Mouse (Mus musculus) central nervous system, embryonic 11.5 days (tissue): Measurements from ENCODE around the gene Dnajc4. TPM values are rescaled to one million over a fixed set of nuclear protein-coding genes. Genes with fewer than 3 reads are reported as not detected.

Source experiments
- polyA plus RNA-seq: library from polyadenylated mRNA; depleted of rRNA; stranded (reverse); fragments of >200 nt; gene quantifications from 2 replicates; pipeline ENCODE4 v1.2.3, GENCODE M21; 2012; rRNA removed

Gene Dnajc4
- polyA plus RNA-seq = 19.6 and 23.0 TPM in 2 replicates

DNA sequence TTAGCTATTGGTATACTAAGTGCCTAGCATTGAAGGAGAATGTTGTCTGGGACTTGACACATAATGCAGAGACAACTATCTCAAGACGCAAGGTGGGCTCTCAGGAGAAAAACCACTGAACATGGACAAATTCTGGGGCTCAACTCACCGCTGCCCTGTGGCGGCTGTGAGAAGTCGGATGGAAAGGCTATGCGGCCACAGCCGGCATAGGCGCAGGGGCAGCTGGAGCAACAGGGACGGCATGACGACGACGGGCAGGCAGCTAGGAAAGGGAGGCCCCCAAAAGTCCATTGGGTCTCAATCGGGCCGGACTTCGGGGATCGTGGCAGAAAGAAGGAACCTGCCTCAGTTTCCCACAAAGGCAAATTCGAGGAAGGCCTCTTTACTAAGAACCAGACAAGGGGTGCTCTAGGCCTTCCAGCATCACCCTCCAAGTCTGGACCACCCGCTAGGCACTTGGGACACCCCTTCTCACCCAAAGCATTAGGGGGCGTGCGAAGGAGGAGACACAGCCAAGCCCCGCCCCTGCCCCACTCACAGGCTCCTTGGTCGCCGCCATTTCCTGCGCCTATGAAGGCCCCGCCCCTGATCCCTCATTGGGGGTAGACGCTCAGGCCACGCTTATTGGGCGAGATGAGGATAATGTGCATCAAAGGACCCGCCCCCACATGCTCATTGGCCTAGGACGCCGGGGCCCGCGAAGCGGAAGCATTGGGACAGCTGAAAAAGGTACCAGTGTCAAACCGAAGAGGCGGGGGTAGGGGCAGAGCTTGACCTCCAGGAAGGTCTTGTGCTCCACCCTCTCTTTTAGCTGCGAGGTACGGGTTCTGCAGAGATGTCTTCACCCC is at the start of gene Dnajc4:
TSS of gene Dnajc4 (minus strand) at position 562 of the 848 bp plus-strand sequence.

DNA sequence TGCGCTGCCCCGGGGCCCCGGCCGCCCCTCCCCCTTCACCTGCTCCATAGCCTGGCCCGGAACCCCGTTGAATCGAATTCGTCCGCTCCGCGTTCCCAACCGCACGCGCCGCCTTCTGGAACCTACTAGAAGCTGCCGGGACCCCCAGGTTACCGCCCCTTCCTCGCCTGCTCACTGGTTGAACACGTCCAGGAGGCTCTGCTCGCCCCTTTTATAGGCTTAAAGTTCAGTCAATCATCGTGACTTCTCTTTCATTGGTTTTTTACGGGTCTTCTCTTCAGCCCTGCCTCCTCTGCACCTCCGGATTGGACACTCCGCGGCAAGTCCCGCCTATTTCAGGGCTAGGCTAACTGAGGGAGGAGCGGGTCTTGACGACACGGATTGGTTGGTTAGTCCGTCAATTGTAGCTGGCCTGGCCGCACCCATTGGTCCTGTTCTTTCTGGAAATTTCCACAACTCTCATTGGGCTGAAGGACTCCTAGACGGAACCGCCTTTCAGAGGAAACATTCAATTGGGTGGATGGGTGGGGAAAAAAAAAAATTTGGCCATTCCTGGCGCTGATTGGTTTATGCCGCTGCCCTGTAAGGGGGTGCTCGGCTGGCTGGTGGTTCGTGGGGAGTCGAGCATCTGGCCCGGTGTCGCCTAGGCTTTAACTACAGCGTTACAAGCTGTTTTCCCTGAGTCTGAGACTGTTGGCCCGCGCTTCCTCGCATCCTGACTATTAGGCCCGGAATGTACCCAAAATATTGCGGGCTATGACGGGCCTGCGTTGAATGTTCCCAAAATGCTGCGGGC is 47.7 kb upstream of the Dnajc4 start, which contains the start of gene Stip1:
TSS of gene Stip1 (minus strand) at position 127 of the 796 bp plus-strand sequence.

DNA sequence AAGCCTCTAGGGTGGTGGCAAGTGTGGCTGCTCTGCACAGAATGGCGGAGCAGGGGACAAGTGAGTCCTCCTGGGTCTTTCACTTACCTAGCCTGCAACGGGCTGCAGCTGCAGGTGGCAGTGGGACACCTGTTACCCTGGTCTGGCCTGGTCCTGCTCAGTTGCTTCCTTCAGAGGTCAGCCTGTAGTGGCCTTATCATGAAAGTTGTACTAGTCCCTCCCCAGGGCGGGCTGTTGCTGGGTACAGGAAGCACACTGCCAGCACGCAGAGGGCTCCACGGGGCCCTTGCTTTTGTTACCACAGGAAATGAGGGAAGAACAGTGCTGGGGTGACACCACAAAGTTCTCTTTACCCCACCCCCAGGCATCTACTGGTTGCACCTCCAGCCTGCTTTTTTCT is 26.8 kb upstream of the Dnajc4 start, which contains the start of gene Fermt3:
TSS of gene Fermt3 (minus strand) at position 279 of the 400 bp plus-strand sequence.

DNA sequence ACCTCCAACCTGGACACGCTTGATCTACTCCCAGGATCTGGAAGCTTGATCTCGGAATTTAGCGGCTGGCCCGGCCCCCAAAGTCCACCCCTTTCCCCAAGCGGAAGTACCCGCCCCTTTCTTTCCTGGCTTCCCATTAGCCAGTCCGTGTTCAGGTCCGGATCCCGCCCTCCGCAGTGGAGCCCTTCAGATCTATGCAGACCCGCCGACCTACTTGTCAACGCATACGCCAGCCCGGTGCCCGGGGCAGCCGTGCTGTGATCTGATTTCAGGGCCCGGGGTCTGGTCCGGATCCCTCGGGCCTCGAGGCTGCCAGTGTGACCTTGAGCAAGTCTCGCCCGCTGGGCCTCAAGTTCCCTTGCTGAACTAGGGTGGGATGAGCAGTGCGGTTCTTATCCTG is 3.6 kb upstream of the Dnajc4 start, which contains the start of the genes Nudt22 and Trpt1:
TSS of gene Nudt22 (minus strand) at position 112 of the 400 bp plus-strand sequence.
TSS of gene Trpt1 (plus strand) at position 126 of the 400 bp plus-strand sequence.

DNA sequence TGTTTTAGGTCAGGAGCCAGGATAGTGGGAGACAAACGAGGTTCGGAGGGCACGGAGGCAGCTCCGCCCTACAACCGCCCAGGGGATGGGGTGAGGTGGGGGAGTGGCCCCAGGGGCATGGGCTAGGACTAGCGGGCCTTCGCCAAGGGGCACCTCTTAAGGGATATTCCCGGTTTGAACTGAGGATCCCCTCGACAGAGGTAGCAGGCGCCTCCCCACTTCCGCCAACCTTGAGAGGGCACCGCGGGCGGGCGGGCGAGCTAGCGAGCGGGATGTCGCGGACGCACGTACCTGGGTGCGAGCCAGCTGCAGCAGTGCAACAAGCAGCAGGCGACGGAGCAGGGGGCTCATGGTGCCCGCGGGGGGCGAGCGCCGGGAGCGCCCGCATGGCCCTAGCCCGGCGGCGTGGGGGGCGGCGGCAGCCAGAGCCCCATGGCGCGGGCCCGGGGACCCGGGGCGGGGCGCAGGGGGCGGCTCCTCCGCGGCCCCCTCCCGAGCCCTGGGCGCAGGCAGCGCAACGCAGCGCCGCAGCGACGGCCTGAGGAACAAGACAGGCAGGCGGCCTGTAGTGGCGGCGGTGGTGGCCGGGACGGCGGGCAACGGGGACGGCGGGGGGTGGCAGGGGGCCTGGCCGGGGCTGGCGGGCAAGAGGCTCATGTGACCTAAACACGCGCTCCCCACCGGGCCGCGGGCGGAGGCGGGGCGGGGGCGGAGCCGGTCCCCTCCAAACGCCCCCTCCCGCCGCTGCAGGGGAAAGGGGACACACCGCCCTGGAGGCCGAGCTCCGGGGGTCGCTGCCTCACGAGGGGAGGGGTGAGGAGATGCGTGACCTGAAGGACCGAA is 5.1 kb downstream of the Dnajc4 start, which contains the start of gene Vegfb:
TSS of gene Vegfb (minus strand) at position 591 of the 843 bp plus-strand sequence.

DNA sequence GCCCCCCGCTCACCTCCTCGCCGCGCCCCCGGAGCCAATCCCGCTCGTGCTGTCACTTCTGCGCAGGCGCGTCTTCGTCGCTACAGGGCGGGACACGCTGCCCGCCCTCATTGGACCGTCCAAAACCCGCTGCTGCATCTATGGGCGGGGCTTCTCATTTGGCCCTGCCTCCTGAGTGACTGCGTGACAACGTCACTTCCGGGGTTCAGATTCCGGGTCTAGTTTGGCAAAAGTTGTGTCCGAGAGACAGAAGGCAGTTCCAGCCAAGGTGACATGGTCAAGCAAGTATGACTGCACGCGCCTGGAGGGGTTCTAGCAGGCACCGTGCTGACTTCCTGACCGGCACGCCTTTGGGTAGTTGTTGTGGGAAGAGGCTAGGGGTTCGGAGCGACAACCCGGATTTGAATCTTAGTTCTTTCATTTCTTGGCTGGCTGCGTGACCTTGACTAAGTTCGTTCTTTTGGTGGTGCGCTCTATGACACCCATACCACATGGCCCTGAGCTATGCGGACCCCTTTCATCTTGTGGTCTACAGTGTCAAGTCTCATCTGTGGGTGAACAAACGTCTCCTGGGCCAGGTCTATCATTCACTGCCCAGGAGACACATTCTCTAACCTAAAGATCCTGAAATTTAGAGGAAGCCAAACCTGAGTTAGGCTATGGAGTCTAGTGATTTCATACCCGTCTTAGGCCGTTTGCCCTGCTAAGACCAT is 11.8 kb downstream of the Dnajc4 start, which contains the start of gene Fkbp2:
TSS of gene Fkbp2 (minus strand) at position 121 of the 713 bp plus-strand sequence.

DNA sequence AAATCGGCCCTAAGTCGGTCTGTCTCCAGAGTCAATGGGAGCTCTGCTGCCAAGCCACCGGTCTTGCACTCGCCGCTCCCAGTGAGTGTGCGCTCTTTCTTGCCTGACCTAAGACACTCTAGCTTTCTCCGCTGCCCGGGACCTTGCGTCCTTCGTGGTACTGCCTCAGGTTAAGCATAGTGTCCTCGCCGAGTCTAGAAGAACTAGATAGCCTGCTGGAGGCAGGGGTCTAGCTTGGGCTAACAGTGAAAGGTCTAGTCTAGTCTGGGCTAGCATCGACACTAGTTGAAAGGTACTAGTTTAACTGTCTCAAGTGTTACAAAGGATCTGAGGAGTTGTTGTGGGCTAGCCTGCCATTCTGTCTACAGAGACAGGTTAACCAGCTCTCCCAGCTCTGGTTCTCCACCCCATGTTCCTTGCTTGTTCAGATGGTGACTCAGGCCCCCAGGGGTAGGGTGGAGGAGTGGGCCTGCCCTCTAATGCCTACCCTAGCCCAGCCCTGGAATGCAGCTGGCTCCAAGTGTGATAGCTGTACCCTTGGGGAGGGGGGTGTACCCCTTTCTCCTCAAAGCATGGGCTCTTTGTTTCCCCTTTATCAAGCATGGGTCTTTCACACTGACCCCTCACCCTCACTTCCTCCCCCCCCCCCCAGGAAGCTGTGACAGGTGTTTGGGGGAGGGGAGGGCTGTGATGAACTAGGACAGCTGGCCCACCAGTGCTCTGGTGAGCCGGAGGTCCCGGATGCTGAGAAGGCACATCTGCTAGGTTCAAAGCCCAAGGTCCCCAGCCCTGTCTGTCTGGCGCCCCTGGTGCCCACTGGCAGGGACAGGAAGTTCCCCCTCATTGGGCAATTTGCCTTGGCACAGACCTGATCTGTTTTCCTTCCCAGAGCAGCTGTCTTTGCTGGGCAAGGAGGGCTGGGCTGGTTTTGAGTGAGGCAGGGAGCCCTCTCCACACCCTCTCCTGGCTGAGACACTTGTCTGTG is 16.5 kb downstream of the Dnajc4 start, which contains the start of gene Plcb3:
TSS of gene Plcb3 (minus strand) at position 934 of the 985 bp plus-strand sequence.

DNA sequence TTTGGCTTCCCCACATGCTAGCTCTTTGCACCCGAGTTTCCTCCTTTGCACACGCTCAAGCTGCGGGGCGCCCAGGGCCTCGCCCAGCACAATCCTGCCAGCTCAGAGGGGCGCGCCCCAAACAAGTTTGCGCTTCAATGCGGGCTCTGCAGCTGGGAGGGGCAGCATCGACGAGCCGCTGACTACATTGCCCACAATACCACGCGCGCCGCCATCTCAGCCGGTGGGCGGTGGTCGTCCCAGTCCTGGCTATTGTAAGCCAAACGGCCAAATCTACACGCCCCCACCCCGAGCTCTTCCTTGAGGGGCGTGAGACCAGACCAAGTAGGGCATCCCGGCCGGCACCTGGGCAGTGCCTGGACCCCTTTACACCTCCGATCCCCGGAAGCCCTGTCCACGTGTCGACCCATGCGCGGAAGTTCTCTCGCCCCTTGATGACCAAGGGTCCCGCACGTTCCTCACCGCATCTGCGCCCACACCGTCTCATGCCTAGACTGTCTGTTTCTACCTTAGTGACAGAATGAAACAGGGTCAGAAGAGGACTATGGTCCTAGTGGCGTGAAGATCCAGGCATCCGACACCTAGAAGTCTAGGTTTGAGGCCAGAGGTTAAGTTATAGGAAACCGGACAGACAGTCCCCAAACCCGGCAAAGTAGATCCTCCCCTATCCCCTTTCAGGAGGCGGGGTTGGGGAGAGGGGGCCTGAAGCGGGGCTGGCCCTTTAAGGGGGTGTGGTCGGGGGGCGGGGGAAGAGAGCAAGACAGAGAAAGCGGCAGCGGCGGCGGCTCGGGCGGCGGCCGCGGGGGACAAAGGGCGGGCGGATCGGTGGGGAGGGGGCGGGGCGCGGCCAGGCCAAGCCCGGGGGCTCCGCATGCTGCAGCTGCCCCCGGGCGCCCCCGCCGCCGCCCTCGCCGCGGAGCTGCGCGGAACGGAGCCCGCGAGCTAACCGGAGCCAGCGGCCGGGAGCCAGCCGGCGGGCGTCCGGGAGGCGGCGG is 17.9 kb downstream of the Dnajc4 start, which contains the start of gene Ppp1r14b:
TSS of gene Ppp1r14b (plus strand) at position 758 of the 995 bp plus-strand sequence.

DNA sequence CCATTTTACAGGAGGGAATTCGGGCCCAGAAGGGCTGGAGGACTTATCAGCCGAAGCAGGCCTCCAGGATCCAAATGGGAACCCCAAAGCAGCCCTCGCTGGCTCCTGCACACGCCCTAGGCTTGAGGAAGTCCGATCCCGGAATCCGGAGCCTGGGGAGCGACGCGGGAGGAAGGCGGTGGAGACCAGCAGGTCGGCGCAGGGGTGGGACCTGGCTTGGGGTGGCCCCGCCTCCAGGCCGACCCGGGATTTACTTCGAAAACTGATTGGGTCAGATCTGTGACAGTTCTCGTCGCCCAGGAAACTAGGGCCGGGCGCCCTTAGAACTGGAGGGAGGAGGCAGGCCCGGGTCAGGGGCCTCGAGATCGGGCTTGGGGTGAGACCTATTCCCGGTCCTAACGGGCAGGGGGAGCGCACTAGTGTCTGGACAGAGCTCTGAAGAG is 50.1 kb downstream of the Dnajc4 start, which contains the start of gene Gpr137:
TSS of gene Gpr137 (minus strand) at position 232 of the 443 bp plus-strand sequence.

DNA sequence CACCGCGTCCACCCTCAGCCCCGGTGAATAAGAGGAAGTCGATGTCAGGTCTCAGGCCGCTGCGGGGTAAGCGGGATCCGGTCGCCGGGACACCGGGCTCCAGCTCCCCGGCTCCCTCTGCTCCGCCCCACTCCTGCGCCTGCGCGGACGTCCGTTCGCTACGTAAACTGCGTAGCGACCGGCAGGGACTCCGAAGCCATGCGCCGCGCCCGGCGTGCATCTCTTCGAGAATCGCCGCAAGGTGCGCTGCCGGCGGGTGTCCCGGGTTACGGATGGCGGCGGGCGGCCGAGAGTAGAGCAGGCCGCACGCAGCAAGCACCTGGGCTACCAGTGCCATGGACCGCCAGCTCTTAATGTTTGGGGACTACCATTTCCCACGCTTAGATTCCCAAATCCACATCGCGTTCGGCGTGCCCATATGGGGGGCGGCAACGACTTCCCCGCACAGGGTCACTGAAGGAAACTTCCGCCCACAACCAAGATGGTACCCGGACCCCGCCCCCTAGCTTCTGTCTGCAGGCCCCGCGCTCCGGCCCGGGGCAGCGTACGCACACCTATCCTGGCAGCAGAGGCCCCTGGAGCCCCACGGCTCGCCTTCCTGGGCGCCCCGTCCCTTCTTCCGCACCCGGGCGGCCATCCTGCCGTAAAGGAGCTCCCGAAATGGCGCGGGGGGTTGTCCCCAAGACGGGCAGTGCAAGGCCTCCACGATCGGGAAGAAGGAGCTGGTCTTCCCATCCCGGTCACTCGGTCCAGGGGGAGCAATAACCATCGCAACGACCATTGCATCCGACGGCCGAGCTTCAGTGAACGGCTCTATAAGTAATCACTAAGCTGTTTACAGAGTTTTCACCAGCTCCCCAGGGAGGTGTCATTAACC is 50.8 kb downstream of the Dnajc4 start, which contains the start of gene Bad:
TSS of gene Bad (plus strand) at position 490 of the 877 bp plus-strand sequence.

Other genes starting within 250 kb of the Dnajc4 start
- gene Rps6ka4, start 151.9 kb downstream of the Dnajc4 start, polyA plus RNA-seq = 5.1 and 6.1 TPM in 2 replicates
- 1.4 and 2.5 TPM in 2 replicates for gene Ccdc88b, start 134.4 kb downstream of the Dnajc4 start, polyA plus RNA-seq
- gene Trmt112, start 82.9 kb downstream of the Dnajc4 start, polyA plus RNA-seq = 157 and 273 TPM in 2 replicates
- gene Prdx5, start 82.5 kb downstream of the Dnajc4 start, polyA plus RNA-seq = 116 and 171 TPM in 2 replicates
- gene Esrra, start 70.8 kb downstream of the Dnajc4 start, polyA plus RNA-seq = 21.7 and 33.6 TPM in 2 replicates
- gene Catsperz, start 67.2 kb downstream of the Dnajc4 start, polyA plus RNA-seq = 0.60 and 0.99 TPM in 2 replicates
- 0.16 and 0.19 TPM in 2 replicates for gene Kcnk4, start 58.1 kb downstream of the Dnajc4 start, polyA plus RNA-seq
- 49.7 and 58.7 TPM in 2 replicates for gene Bad, start 50.7 kb downstream of the Dnajc4 start, polyA plus RNA-seq
- 37.7 and 38.9 TPM in 2 replicates for gene Gpr137, start 50.1 kb downstream of the Dnajc4 start, polyA plus RNA-seq
- gene Ppp1r14b, start 17.6 kb downstream of the Dnajc4 start, polyA plus RNA-seq = 284 and 292 TPM in 2 replicates
- 39.2 and 39.3 TPM in 2 replicates for gene Plcb3, start 16.1 kb downstream of the Dnajc4 start, polyA plus RNA-seq
- gene Fkbp2, start 12.1 kb downstream of the Dnajc4 start, polyA plus RNA-seq = 61.7 and 112 TPM in 2 replicates
- gene Vegfb, start 4.9 kb downstream of the Dnajc4 start, polyA plus RNA-seq = 25.6 and 33.8 TPM in 2 replicates
- 11.8 and 15.2 TPM in 2 replicates for gene Nudt22, start 3.5 kb upstream of the Dnajc4 start, polyA plus RNA-seq
- 10.6 and 12.2 TPM in 2 replicates for gene Trpt1, start 3.6 kb upstream of the Dnajc4 start, polyA plus RNA-seq
- 10.6 and 12.3 TPM in 2 replicates for gene Fermt3, start 26.9 kb upstream of the Dnajc4 start, polyA plus RNA-seq
- gene Stip1, start 47.4 kb upstream of the Dnajc4 start, polyA plus RNA-seq = 233 and 251 TPM in 2 replicates
- gene Macrod1, start 64.2 kb upstream of the Dnajc4 start, polyA plus RNA-seq = 3.5 and 5.3 TPM in 2 replicates
- gene Flrt1, start 113.2 kb upstream of the Dnajc4 start, polyA plus RNA-seq = 1.8 and 2.1 TPM in 2 replicates
- 113 and 184 TPM in 2 replicates for gene Otub1, start 213.7 kb upstream of the Dnajc4 start, polyA plus RNA-seq
- 396 and 441 TPM in 2 replicates for gene Cox8a, start 225.0 kb upstream of the Dnajc4 start, polyA plus RNA-seq
- gene Naa40, start 248.6 kb upstream of the Dnajc4 start, polyA plus RNA-seq = 60.6 and 70.4 TPM in 2 replicates